In the genomic region with DNA sequence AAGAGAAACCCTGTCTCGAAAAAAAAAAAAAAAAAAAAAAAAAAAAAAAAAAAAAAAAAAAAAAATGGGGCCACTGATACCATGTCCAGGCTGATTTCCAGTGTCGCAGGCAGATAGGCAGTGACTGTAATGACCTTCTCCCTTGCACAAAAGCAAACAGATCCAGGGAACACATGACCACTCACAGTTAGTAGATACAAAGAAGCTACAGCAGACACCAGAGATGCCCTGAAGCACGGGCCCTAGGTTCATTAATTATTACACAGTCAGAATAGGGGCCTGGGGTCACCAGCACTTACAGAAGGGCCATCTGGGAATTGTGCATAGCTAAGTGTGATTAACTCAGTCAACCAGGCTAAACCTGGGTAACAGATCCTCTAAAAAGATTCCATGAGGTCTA, we compare ENCODE assay signal across 26 mouse cellular contexts. TPM values are rescaled to one million over a fixed set of nuclear protein-coding genes. Genes with fewer than 3 reads are reported as not detected.
DNase-seq lines count a peak whose midpoint lies in the region; ATAC-seq and TF ChIP-seq lines count a peak whose summit lies in the region.
"Had no signal": no experiment of that assay in that cellular context is flagged by ENCODE, and none has a peak within 500 bp of the region (broad histone marks: within the 10 kb centered on the region; RNA-seq: fewer than 3 reads in every experiment).

No protein-coding gene starts in this region.

- no peak overlapping the region for H3K4me2 ChIP-seq in heart, postnatal 0 days (ENCODE audit: low read depth, low read length)
- H3K4me2 ChIP-seq in liver, embryonic 16.5 days (ENCODE audit: low read depth, low read length), result no peak overlapping the region
- H3K4me2 ChIP-seq in lung, postnatal 0 days (replicated peaks; ENCODE audit: low read depth, low read length), result no peak overlapping the region
- H3K4me2 ChIP-seq: embryonic facial prominence, embryonic 13.5 days; hindbrain, embryonic 12.5 days; limb, embryonic 12.5 days; lung, embryonic 15.5 days; midbrain, embryonic 11.5 days; stomach, embryonic 15.5 days had no signal

- H3K27me3 ChIP-seq in heart, postnatal 0 days (ENCODE audit: control insufficient read depth, insufficient read depth, low read length), result no peaks in the 10 kb centered on the region
- no peaks in the 10 kb centered on the region for H3K27me3 ChIP-seq in heart, adult 2 months (ENCODE audit: control insufficient read depth, insufficient read depth, low read length)
- H3K27me3 ChIP-seq in liver, adult 2 months (ENCODE audit: control insufficient read depth, insufficient read depth, low read length), result no peaks in the 10 kb centered on the region
- no peaks in the 10 kb centered on the region for H3K27me3 ChIP-seq in liver, embryonic 16.5 days (ENCODE audit: control insufficient read depth, insufficient read depth, low read depth, low read length)
- no peaks in the 10 kb centered on the region for H3K27me3 ChIP-seq in lung, postnatal 0 days (replicated peaks; ENCODE audit: insufficient read depth, low read length)
- H3K27me3 ChIP-seq: embryonic facial prominence, embryonic 13.5 days; hindbrain, embryonic 12.5 days; limb, embryonic 12.5 days; lung, embryonic 15.5 days; stomach, embryonic 15.5 days had no signal

- ATAC-seq in heart, postnatal 0 days (ENCODE audit: insufficient read depth, low read depth), result peak; percentile 39
- ATAC-seq in liver, embryonic 16.5 days (ENCODE audit: low read depth), result peak; percentile 78
- ATAC-seq in lung, postnatal 0 days, result no peak
- ATAC-seq: forebrain, embryonic 14.5 days; inflammation-experienced regulatory T-cells, adult 6 months had no signal

- no peak for DNase-seq in heart, postnatal 0 days (ENCODE audit: low spot score)
- no peak for DNase-seq in heart, adult 2 months
- DNase-seq in liver, adult 2 months (ENCODE audit: extremely low read depth, low read depth, low spot score), result peak; percentile 99
- no peak for DNase-seq in liver
- no peak for DNase-seq in left cerebral cortex, postnatal 36 days (ENCODE audit: low spot score in 2 of 2)
- no peak for DNase-seq in right cerebral cortex, adult 18-20 months
- DNase-seq in lung, postnatal 0 days (ENCODE audit: low spot score), result no peak
- DNase-seq: adrenal gland, adult 2 months; cerebellum, adult 8-10 months; gastrocnemius, postnatal 10 days; heart, adult 18-20 months; thymus, adult 2 months had no signal

- intact Hi-C loops in heart, adult 2 months (cut with DNase I), result no loop called here
- intact Hi-C loops in left cerebral cortex, postnatal 36 days (cut with DNase I), result no loop called here

- WGBS in heart, postnatal 0 days, result 42% methylated on average over 3 of the region's 3 CpGs
- 53% methylated on average over 3 of the region's 3 CpGs for WGBS in heart, adult 2 months
- WGBS in liver, adult 2 months, result 24% methylated on average over 3 of the region's 3 CpGs
- WGBS in liver, embryonic 16.5 days (ENCODE audit: insufficient replicate concordance), result 34% methylated on average over 3 of the region's 3 CpGs
- WGBS in lung, postnatal 0 days, result 76% methylated on average over 3 of the region's 3 CpGs

- no peak overlapping the region for H3K4me3 ChIP-seq in heart, postnatal 0 days (ENCODE audit: low read depth, low read length)
- no peak overlapping the region for H3K4me3 ChIP-seq in heart, adult 2 months
- no peak overlapping the region for H3K4me3 ChIP-seq in liver, adult 2 months (ENCODE audit: insufficient read depth, low read depth, low read length)
- no peak overlapping the region for H3K4me3 ChIP-seq in liver, embryonic 16.5 days (ENCODE audit: low read depth, low read length)
- no peak overlapping the region for H3K4me3 ChIP-seq in lung, postnatal 0 days (ENCODE audit: low read depth, low read length)
- H3K4me3 ChIP-seq: embryonic facial prominence, embryonic 13.5 days; hindbrain, embryonic 12.5 days; limb, embryonic 12.5 days; lung, embryonic 15.5 days; stomach, embryonic 15.5 days had no signal

- TF ChIP-seq EP300 in heart, postnatal 0 days (IDR thresholded peaks at IDR 0.05; ENCODE audit: low read depth), result no peak
- no peak for TF ChIP-seq EP300 in heart, adult 2 months (IDR thresholded peaks at IDR 0.05; ENCODE audit: insufficient read depth, low read depth, low read length)
- TF ChIP-seq EP300 in lung, postnatal 0 days (IDR thresholded peaks at IDR 0.05), result no peak

- H3K9me3 ChIP-seq in heart, postnatal 0 days (replicated peaks; ENCODE audit: control insufficient read depth, low read length), result no peaks in the 10 kb centered on the region
- no peaks in the 10 kb centered on the region for H3K9me3 ChIP-seq in liver, embryonic 16.5 days (replicated peaks; ENCODE audit: control insufficient read depth, low read length)
- no peaks in the 10 kb centered on the region for H3K9me3 ChIP-seq in lung, postnatal 0 days (ENCODE audit: low read length)
- H3K9me3 ChIP-seq: embryonic facial prominence, embryonic 13.5 days; hindbrain, embryonic 12.5 days; limb, embryonic 12.5 days; lung, embryonic 15.5 days; stomach, embryonic 15.5 days had no signal

- peaks cover 57% of the 10 kb centered on the region for H3K36me3 ChIP-seq in heart, postnatal 0 days (replicated peaks; ENCODE audit: control insufficient read depth, insufficient read depth, low read length)
- peaks cover 3% of the 10 kb centered on the region; the same call in 1 of the 2 replicates for H3K36me3 ChIP-seq in heart, adult 2 months (ENCODE audit: control insufficient read depth, insufficient read depth, low read length)
- H3K36me3 ChIP-seq in liver, adult 2 months (ENCODE audit: control insufficient read depth, insufficient read depth, low read length), result no peaks in the 10 kb centered on the region
- H3K36me3 ChIP-seq in liver, embryonic 16.5 days (ENCODE audit: control insufficient read depth, insufficient read depth), result no peaks in the 10 kb centered on the region
- H3K36me3 ChIP-seq in lung, postnatal 0 days (ENCODE audit: insufficient read depth, low read length), result no peaks in the 10 kb centered on the region
- H3K36me3 ChIP-seq: embryonic facial prominence, embryonic 13.5 days; hindbrain, embryonic 12.5 days; limb, embryonic 12.5 days; lung, embryonic 15.5 days; stomach, embryonic 15.5 days had no signal

- no peak overlapping the region for H3K9ac ChIP-seq in heart, postnatal 0 days (replicated peaks; ENCODE audit: low read depth, low read length)
- no peak overlapping the region for H3K9ac ChIP-seq in heart, adult 2 months (ENCODE audit: low read depth, low read length)
- H3K9ac ChIP-seq in liver, adult 2 months (ENCODE audit: low read depth, low read length), result no peak overlapping the region
- no peak overlapping the region for H3K9ac ChIP-seq in liver, embryonic 16.5 days (ENCODE audit: low read depth, low read length)
- H3K9ac ChIP-seq in lung, postnatal 0 days (replicated peaks; ENCODE audit: low read depth), result no peak overlapping the region
- H3K9ac ChIP-seq: embryonic facial prominence, embryonic 13.5 days; hindbrain, embryonic 12.5 days; limb, embryonic 12.5 days; lung, embryonic 15.5 days; stomach, embryonic 15.5 days had no signal

- no peak for TF ChIP-seq POLR2A in heart, adult 2 months (IDR thresholded peaks at IDR 0.05; ENCODE audit: insufficient read depth, low read depth, low read length)
- no peak for TF ChIP-seq POLR2A in liver, adult 2 months (IDR thresholded peaks at IDR 0.05; ENCODE audit: extremely low read depth, insufficient read depth, low read length)

- H3K79me2 ChIP-seq in heart, adult 2 months (replicated peaks; ENCODE audit: control insufficient read depth, insufficient read depth, low read length), result no peaks in the 10 kb centered on the region
- H3K79me2 ChIP-seq in liver, adult 2 months (ENCODE audit: control insufficient read depth, insufficient read depth, low read length), result no peaks in the 10 kb centered on the region

- peak overlapping the region; percentile 53 for H3K27ac ChIP-seq in heart, postnatal 0 days (ENCODE audit: low read depth)
- H3K27ac ChIP-seq in heart, adult 2 months, result no peak overlapping the region
- H3K27ac ChIP-seq in liver, adult 2 months (replicated peaks; ENCODE audit: insufficient read depth, low read depth, low read length), result peak overlapping the region; percentile 94
- peak overlapping the region; percentile 68 for H3K27ac ChIP-seq in liver, embryonic 16.5 days (ENCODE audit: low read length)
- H3K27ac ChIP-seq in lung, postnatal 0 days (ENCODE audit: low read length), result no peak overlapping the region
- H3K27ac ChIP-seq: embryonic facial prominence, embryonic 13.5 days; hindbrain, embryonic 12.5 days; limb, embryonic 12.5 days; macrophage; stomach, embryonic 15.5 days had no signal

- H3K4me1 ChIP-seq in heart, postnatal 0 days (ENCODE audit: control insufficient read depth, insufficient read depth), result peaks cover 8% of the 10 kb centered on the region; the same call in 1 of the 2 replicates
- peaks cover 2% of the 10 kb centered on the region; the same call in 1 of the 2 replicates for H3K4me1 ChIP-seq in heart, adult 2 months (ENCODE audit: control insufficient read depth, insufficient read depth, low read length)
- H3K4me1 ChIP-seq in liver, adult 2 months (ENCODE audit: control insufficient read depth, insufficient read depth, low read length), result peaks cover 6% of the 10 kb centered on the region
- no peaks in the 10 kb centered on the region for H3K4me1 ChIP-seq in liver, embryonic 16.5 days (ENCODE audit: control insufficient read depth, low read depth, low read length)
- no peaks in the 10 kb centered on the region for H3K4me1 ChIP-seq in lung, postnatal 0 days (ENCODE audit: insufficient read depth, low read depth, low read length)
- H3K4me1 ChIP-seq: embryonic facial prominence, embryonic 13.5 days; hindbrain, embryonic 12.5 days; limb, embryonic 12.5 days; stomach, embryonic 15.5 days had no signal

- no peak for TF ChIP-seq CTCF in heart, postnatal 0 days (IDR thresholded peaks at IDR 0.05; ENCODE audit: low read depth)
- no peak for TF ChIP-seq CTCF in heart, adult 2 months (IDR thresholded peaks at IDR 0.05)
- TF ChIP-seq CTCF in liver, adult 2 months (IDR thresholded peaks at IDR 0.05; ENCODE audit: low read depth, low read length), result no peak
- no peak for TF ChIP-seq CTCF in lung, postnatal 0 days (IDR thresholded peaks at IDR 0.05)

RNA-seq across cellular contexts. Expression of a gene that starts 35.5 kb away (rescaled TPM):
- 47.8 and 51.7 TPM in 2 replicates for total RNA-seq in heart, postnatal 0 days (2014; rRNA removed; ENCODE audit: low replicate concordance)
- 82.5 and 83.7 TPM in 2 replicates for polyA plus RNA-seq in heart, postnatal 0 days (2015; fragmentation: Nextera tagmentation; extraction: Ambion mirVana)
- total RNA-seq in heart, adult 2 months (2021), result 10 to 100 TPM; 56.1 to 63.5 TPM
- polyA plus RNA-seq in heart, adult 2 months (2012; rRNA removed), result 10.2 and 16.3 TPM in 2 replicates
- total RNA-seq in liver, adult 2 months (2014; rRNA removed), result 52.7 and 56.6 TPM in 2 replicates
- 9.0 and 9.5 TPM in 2 replicates for polyA plus RNA-seq in liver, adult 2 months (2012; rRNA removed)
- 23.0 and 24.5 TPM in 2 replicates for polyA plus RNA-seq in liver, embryonic 16.5 days (2015; fragmentation: Nextera tagmentation; extraction: Ambion mirVana)
- total RNA-seq in left cerebral cortex, postnatal 36 days (2021), result 10 to 100 TPM; 14.1 to 15.2 TPM
- polyA plus RNA-seq in lung, postnatal 0 days (2015; fragmentation: Nextera tagmentation; extraction: Ambion mirVana), result 72.3 and 80.6 TPM in 2 replicates

RNA-seq across cellular contexts. Expression of a gene that starts 36.3 kb away (rescaled TPM):
- total RNA-seq in heart, postnatal 0 days (2014; rRNA removed; ENCODE audit: low replicate concordance), result not detected in 2 replicates
- polyA plus RNA-seq in heart, postnatal 0 days (2015; fragmentation: Nextera tagmentation; extraction: Ambion mirVana), result 0.23 and 0.83 TPM in 2 replicates
- total RNA-seq in heart, adult 2 months (2021), result not detected
- 2.2 TPM in 1 of 2 replicates, not detected in the other for polyA plus RNA-seq in heart, adult 2 months (2012; rRNA removed)
- 4,448 and 10,515 TPM in 2 replicates for total RNA-seq in liver, adult 2 months (2014; rRNA removed)
- polyA plus RNA-seq in liver, adult 2 months (2012; rRNA removed), result 1,879 and 1,952 TPM in 2 replicates
- polyA plus RNA-seq in liver, embryonic 16.5 days (2015; fragmentation: Nextera tagmentation; extraction: Ambion mirVana), result 679 TPM in 2 replicates
- total RNA-seq in left cerebral cortex, postnatal 36 days (2021), result not detected
- 0.36 and 1.2 TPM in 2 replicates for polyA plus RNA-seq in lung, postnatal 0 days (2015; fragmentation: Nextera tagmentation; extraction: Ambion mirVana)
- total RNA-seq: common myeloid progenitor, adult 5-6 weeks; heart, adult 18-20 months; layer of hippocampus, postnatal 14 days; monocyte, adult 5-6 weeks had no signal
- polyA plus RNA-seq: adrenal gland, adult 2 months; embryonic facial prominence, embryonic 13.5 days; forebrain, embryonic 14.5 days; hindbrain, embryonic 12.5 days; inflammation-experienced regulatory T-cells, adult 6 months; limb, embryonic 12.5 days; macrophage; midbrain, embryonic 11.5 days; neural tube, embryonic 11.5 days had no signal

Comparison
In these comparisons a context has a peak if more than half of its experiments do, and no peak if none do; other contexts are left out.
1. H3K27ac ChIP-seq: peak in heart, postnatal 0 days (single experiment), liver, adult 2 months (single experiment) and liver, embryonic 16.5 days (single experiment); none in heart, adult 2 months (single experiment) and lung, postnatal 0 days (single experiment).
2. RNA of a gene that starts 36.3 kb away (polyA plus RNA-seq): 1,879 to 1,952 TPM in liver, adult 2 months and 679 TPM in liver, embryonic 16.5 days; 0.36 to 1.2 TPM in lung, postnatal 0 days, 0.23 to 0.83 TPM in heart, postnatal 0 days and 2.2 TPM in heart, adult 2 months; every median in the first group is over 100 times any median in the second.